Comparison of ENCODE assay signal across 9 mouse cellular contexts in the genomic region with DNA sequence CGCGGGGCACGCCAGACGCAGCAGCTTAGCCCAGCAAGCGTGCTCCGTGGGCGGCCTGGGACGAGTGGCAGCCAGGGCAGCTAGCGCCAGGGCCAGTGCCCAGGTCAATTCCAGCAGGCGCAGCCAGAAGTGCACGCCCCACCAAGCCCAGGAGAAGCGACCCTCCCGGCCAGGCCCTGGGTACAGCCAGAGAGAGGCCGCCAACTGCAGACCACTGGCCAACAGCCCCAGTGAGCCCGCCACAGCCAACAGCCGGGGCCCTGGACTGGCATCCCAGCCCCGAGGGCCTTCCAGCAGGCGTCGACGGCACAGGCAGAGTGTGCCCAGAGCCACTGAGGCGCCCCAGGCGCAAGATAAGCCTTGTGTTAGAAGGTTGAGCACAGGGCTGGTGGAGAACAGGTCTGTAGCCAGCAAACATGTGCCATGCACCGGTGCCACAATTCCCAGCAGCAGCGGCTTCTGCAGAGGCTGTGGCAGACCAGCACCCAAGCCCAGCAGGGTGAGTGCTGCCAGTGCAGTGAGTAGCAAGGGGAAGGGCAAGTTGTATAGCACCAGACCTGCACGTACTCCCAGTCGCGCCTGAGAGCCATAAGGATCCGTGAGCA. TPM values are rescaled to one million over a fixed set of nuclear protein-coding genes. Genes with fewer than 3 reads are reported as not detected.
A peak's percentile ranks its signal among the peaks of the same experiment; 100 is the strongest.
DNase-seq lines count a peak whose midpoint lies in the region; ATAC-seq and TF ChIP-seq lines count a peak whose summit lies in the region.
"Had no signal": no experiment of that assay in that cellular context is flagged by ENCODE, and none has a peak within 500 bp of the region (broad histone marks: within the 10 kb centered on the region; RNA-seq: fewer than 3 reads in every experiment).

No protein-coding gene starts in this region.

- peaks cover 36% of the 10 kb centered on the region for H3K27me3 ChIP-seq in heart, embryonic 11.5 days (ENCODE audit: control insufficient read depth, insufficient read depth, low read length)
- no peaks in the 10 kb centered on the region; the same call in 1 of the 2 replicates for H3K27me3 ChIP-seq in thymus, adult 2 months (ENCODE audit: control insufficient read depth, insufficient read depth, low read length)
- peaks cover 45% of the 10 kb centered on the region for H3K27me3 ChIP-seq in liver, embryonic 11.5 days (replicated peaks; ENCODE audit: control insufficient read depth, insufficient read depth, low read length)

- no peak overlapping the region for H3K27ac ChIP-seq in heart, embryonic 11.5 days (ENCODE audit: low read depth, low read length)
- H3K27ac ChIP-seq in thymus, adult 2 months (ENCODE audit: control insufficient read depth, insufficient read depth, low read length), result no peak overlapping the region
- H3K27ac ChIP-seq in liver, embryonic 11.5 days (ENCODE audit: low read depth, low read length), result no peak overlapping the region

- H3K9ac ChIP-seq in heart, embryonic 11.5 days (ENCODE audit: low read depth, low read length), result peak overlapping the region; percentile 67
- peak overlapping the region; percentile 54 for H3K9ac ChIP-seq in liver, embryonic 11.5 days (ENCODE audit: low read depth, low read length)

- intact Hi-C loops in heart, postnatal 10 days (cut with DNase I), result no loop called here

- H3K4me3 ChIP-seq in heart, embryonic 11.5 days (ENCODE audit: low read depth, low read length), result peak overlapping the region; percentile 46
- H3K4me3 ChIP-seq in thymus, adult 2 months (ENCODE audit: control insufficient read depth, insufficient read depth, low read length), result peak overlapping the region; percentile 39
- H3K4me3 ChIP-seq in liver, embryonic 11.5 days (ENCODE audit: low read depth, low read length), result peak overlapping the region; percentile 51

- H3K9me3 ChIP-seq in heart, embryonic 11.5 days (replicated peaks; ENCODE audit: control insufficient read depth, low read length), result no peaks in the 10 kb centered on the region
- no peaks in the 10 kb centered on the region for H3K9me3 ChIP-seq in liver, embryonic 11.5 days (ENCODE audit: control insufficient read depth, low read length)

- no peak for TF ChIP-seq CTCF in thymus, adult 2 months (IDR thresholded peaks at IDR 0.05; ENCODE audit: borderline replicate concordance, control insufficient read depth, extremely low read depth, insufficient read depth, low read length, poor library complexity)

- peaks cover 12% of the 10 kb centered on the region for H3K4me1 ChIP-seq in heart, embryonic 11.5 days (ENCODE audit: control insufficient read depth, insufficient read depth, low read length)
- H3K4me1 ChIP-seq in thymus, adult 2 months (replicated peaks; ENCODE audit: control insufficient read depth, insufficient read depth, low read length), result peaks cover 38% of the 10 kb centered on the region
- H3K4me1 ChIP-seq in liver, embryonic 11.5 days (replicated peaks; ENCODE audit: control insufficient read depth, insufficient read depth, low read length), result peaks cover 9% of the 10 kb centered on the region; the same call in 1 of the 2 replicates

- no peak for ATAC-seq in heart, embryonic 11.5 days (replicated peaks; ENCODE audit: insufficient number of reproducible peaks, low FRiP score, low TSS enrichment)
- peak; percentile 6; the same call in 1 of the 2 replicates for ATAC-seq in liver, embryonic 11.5 days (replicated peaks; ENCODE audit: low FRiP score)

- no peak for DNase-seq in heart, postnatal 10 days
- DNase-seq in thymus, adult 2 months, result no peak
- DNase-seq in thymus, postnatal 10 days (ENCODE audit: low spot score in 2 of 2), result no peak
- no peak for DNase-seq in liver, embryonic 11.5 days (ENCODE audit: low spot score)
- no peak for DNase-seq in B cell, adult 2 months
- no peak for DNase-seq in c-Kit-positive CD71-positive TER-119-positive erythroid progenitor cells, embryonic 14.5 days (ENCODE audit: low spot score)
- DNase-seq in thymus, postnatal 4 days, result no peak

- peak overlapping the region; percentile 82 for H3K4me2 ChIP-seq in heart, embryonic 11.5 days
- peak overlapping the region; percentile 71 for H3K4me2 ChIP-seq in liver, embryonic 11.5 days

- 24% methylated on average over 28 of the region's 28 CpGs for WGBS in heart, embryonic 11.5 days (ENCODE audit: insufficient replicate concordance)
- WGBS in thymus, adult 2 months, result 78% methylated on average over 28 of the region's 28 CpGs
- WGBS in liver, embryonic 11.5 days, result 26% methylated on average over 28 of the region's 28 CpGs

- no peak for TF ChIP-seq POLR2A in thymus, adult 2 months (IDR thresholded peaks at IDR 0.05; ENCODE audit: control insufficient read depth, extremely low read depth, insufficient read depth, low read length, poor library complexity)

- H3K36me3 ChIP-seq in heart, embryonic 11.5 days (ENCODE audit: control insufficient read depth, insufficient read depth, low read length), result peaks cover 7% of the 10 kb centered on the region; the same call in 1 of the 2 replicates
- H3K36me3 ChIP-seq in thymus, adult 2 months (ENCODE audit: control insufficient read depth, insufficient read depth, low read length), result no peaks in the 10 kb centered on the region
- peaks cover 3% of the 10 kb centered on the region; the same call in 1 of the 2 replicates for H3K36me3 ChIP-seq in liver, embryonic 11.5 days (ENCODE audit: control insufficient read depth, insufficient read depth, low read length)

RNA-seq across cellular contexts. Expression of gene Prrt3, which starts 6.6 kb away (rescaled TPM):
- 0.23 and 0.27 TPM in 2 replicates for polyA plus RNA-seq in heart, embryonic 11.5 days (2014; fragmentation: Nextera tagmentation; extraction: Ambion mirVana)
- total RNA-seq in heart, postnatal 10 days (2021), result not detected
- polyA plus RNA-seq in thymus, adult 2 months (2012; rRNA removed), result 0.16 and 0.28 TPM in 2 replicates
- 0.16 TPM in 2 replicates for polyA plus RNA-seq in liver, embryonic 11.5 days (2014; fragmentation: Nextera tagmentation; extraction: Ambion mirVana)
- polyA plus RNA-seq: G1E had no signal

RNA-seq across cellular contexts. Expression of gene Creld1, which starts 12.1 kb away (rescaled TPM):
- 31.1 and 37.2 TPM in 2 replicates for polyA plus RNA-seq in heart, embryonic 11.5 days (2014; fragmentation: Nextera tagmentation; extraction: Ambion mirVana)
- 10 to 100 TPM; 38.9 to 41.6 TPM for total RNA-seq in heart, postnatal 10 days (2021)
- 15.2 and 16.1 TPM in 2 replicates for polyA plus RNA-seq in thymus, adult 2 months (2012; rRNA removed)
- polyA plus RNA-seq in liver, embryonic 11.5 days (2014; fragmentation: Nextera tagmentation; extraction: Ambion mirVana), result 17.5 and 18.5 TPM in 2 replicates

RNA-seq across cellular contexts. Expression of gene Il17rc, which starts 23.9 kb away (rescaled TPM):
- polyA plus RNA-seq in heart, embryonic 11.5 days (2014; fragmentation: Nextera tagmentation; extraction: Ambion mirVana), result 2.6 and 3.1 TPM in 2 replicates
- 10 to 100 TPM in 1 of 2 experiments, 1 to 10 TPM in 1; 8.9 to 11.3 TPM for total RNA-seq in heart, postnatal 10 days (2021)
- polyA plus RNA-seq in thymus, adult 2 months (2012; rRNA removed), result 14.3 and 15.4 TPM in 2 replicates
- 4.6 and 5.3 TPM in 2 replicates for polyA plus RNA-seq in liver, embryonic 11.5 days (2014; fragmentation: Nextera tagmentation; extraction: Ambion mirVana)
- total RNA-seq: G1E had no signal

RNA-seq across cellular contexts. Expression of gene Emc3, which starts 36.3 kb away (rescaled TPM):
- polyA plus RNA-seq in heart, embryonic 11.5 days (2014; fragmentation: Nextera tagmentation; extraction: Ambion mirVana), result 79.5 and 83.4 TPM in 2 replicates
- 10 to 100 TPM; 62.2 to 64.0 TPM for total RNA-seq in heart, postnatal 10 days (2021)
- polyA plus RNA-seq in thymus, adult 2 months (2012; rRNA removed), result 54.5 and 59.7 TPM in 2 replicates
- 70.8 and 75.8 TPM in 2 replicates for polyA plus RNA-seq in liver, embryonic 11.5 days (2014; fragmentation: Nextera tagmentation; extraction: Ambion mirVana)

RNA-seq across cellular contexts. Expression of gene Fancd2, which starts 36.3 kb away (rescaled TPM):
- polyA plus RNA-seq in heart, embryonic 11.5 days (2014; fragmentation: Nextera tagmentation; extraction: Ambion mirVana), result 11.5 and 12.6 TPM in 2 replicates
- total RNA-seq in heart, postnatal 10 days (2021), result 1 to 10 TPM; 3.0 to 3.6 TPM
- polyA plus RNA-seq in thymus, adult 2 months (2012; rRNA removed), result 13.3 and 17.4 TPM in 2 replicates
- polyA plus RNA-seq in liver, embryonic 11.5 days (2014; fragmentation: Nextera tagmentation; extraction: Ambion mirVana), result 19.1 and 22.7 TPM in 2 replicates
